Mouse (Mus musculus) CH12.LX (cell line): ENCODE measurements around the gene Adad2.

Experiments used
- CTCF ChIP-seq, 2 experiments: IDR thresholded peaks in 1 of 2; conservative IDR thresholded peaks in 1 of 2; 2 replicates each; pipeline ENCODE4 v1.5.1; 2011 to 2012; ENCODE audit warnings: low read depth in 2 of 2, low read length in 2 of 2, improper control_type of control experiment in 1 of 2, inconsistent platforms in 1 of 2, mild to moderate bottlenecking in 1 of 2, moderate library complexity in 1 of 2
- POLR2AphosphoS2 ChIP-seq: IDR thresholded peaks from 2 replicates; pipeline ENCODE4 v1.6.1; 2011; ENCODE audit warnings: low read depth, low read length, improper control_type of control experiment
- TCF12 ChIP-seq: IDR thresholded peaks from 2 replicates; pipeline ENCODE4 v1.6.1; 2014; ENCODE audit warnings: low read depth, mild to moderate bottlenecking, inconsistent platforms, low read length, improper control_type of control experiment

DNA sequence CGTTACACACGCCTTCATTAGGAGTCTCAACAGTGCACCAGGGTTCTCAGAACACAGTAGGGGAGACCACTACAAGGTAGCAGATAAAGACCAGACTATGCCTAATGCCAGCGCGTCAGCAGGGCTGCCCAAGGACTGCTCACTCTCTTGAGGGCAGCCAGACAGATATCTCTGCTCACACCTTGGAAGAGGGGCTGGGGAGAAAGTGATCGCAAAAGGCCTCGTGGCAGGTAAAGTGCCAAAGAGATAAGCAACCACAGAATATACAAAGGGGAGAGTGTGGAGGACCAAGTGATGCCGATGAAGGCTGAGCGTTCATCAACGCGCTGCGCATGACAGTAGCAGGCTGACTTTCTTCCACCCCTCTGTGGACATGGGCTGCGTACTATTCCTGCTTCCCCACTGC lies 8.1 kb upstream of the Adad2 start:
- TF ChIP-seq POLR2AphosphoS2 = no peak
- TF ChIP-seq CTCF (conservative IDR thresholded peaks at IDR 0.05 in 1 of 2, IDR thresholded peaks at IDR 0.05 in 1 of 2; ENCODE audit: low read depth in 2 of 2, low read length in 2 of 2) = no peak
- no peak for TF ChIP-seq TCF12
